Mouse (Mus musculus): ENCODE measurements around the gene Ufsp2.

DNA sequence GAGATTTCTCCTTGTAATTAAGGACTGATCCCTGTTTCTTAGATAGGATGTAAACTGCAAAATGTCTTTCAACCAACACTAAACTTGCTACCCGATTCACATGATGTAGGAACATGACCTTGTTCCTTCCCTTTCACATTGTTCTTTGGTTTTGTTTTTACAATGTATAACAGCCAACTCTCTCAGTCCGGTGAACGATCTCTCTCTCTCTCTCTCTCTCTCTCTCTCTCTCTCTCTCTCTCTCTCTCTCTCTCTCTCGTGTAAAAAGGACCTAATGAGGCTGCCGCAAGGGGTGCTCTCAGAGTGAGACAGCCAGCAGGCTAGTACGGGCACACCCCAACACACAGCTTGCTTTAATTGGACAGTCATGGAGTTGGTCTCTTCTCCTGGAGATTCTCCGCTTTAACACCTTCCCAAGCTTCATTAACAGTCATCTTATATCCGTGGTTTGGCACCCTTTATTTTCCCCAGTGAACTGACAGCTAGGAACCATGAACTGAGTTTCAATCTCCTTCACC is 1.3 kb upstream of the Ufsp2 start:
- no peak for TF ChIP-seq CTCF (IDR thresholded peaks at IDR 0.05; ENCODE audit: extremely low read depth, insufficient read depth, insufficient read length, insufficient replicate concordance)
- TF ChIP-seq POLR2A (IDR thresholded peaks at IDR 0.05; ENCODE audit: low read depth, low read length), result no peak

Data from spleen, adult 2 months (tissue).